Mouse (Mus musculus) megakaryocyte-erythroid progenitor cell, adult 5 weeks (primary cell): Measurements from ENCODE around the gene Ercc6l. TPM values are rescaled to one million over a fixed set of nuclear protein-coding genes. Genes with fewer than 3 reads are reported as not detected.

ENCODE experiments used
- polyA plus RNA-seq: library from polyadenylated mRNA; stranded (reverse); fragments of >175 nt; gene quantifications from 2 replicates; pipeline ENCODE4 v1.2.3, GENCODE M21; 2012

Ercc6l gene
- 0.49 and 1.2 TPM in 2 replicates for polyA plus RNA-seq

GRCm38 (mm10) chrX:102156618-102157422 lies at the start of gene Ercc6l:
Gene Ercc6l (minus strand): TSS chrX:102157091.

GRCm38 (mm10) chrX:102188712-102189497 lies 32.0 kb upstream of the Ercc6l start, which contains the start of gene Rps4x:
Gene Rps4x (minus strand): TSS chrX:102189394.

GRCm38 (mm10) chrX:102119042-102119864 lies 37.6 kb downstream of the Ercc6l start, which contains the start of gene Pin4:
Gene Pin4 (plus strand): TSS chrX:102119447.

Other genes with a start within 250 kb of the Ercc6l start
- 4.4 and 6.0 TPM in 2 replicates for gene Rtl5, start 85.8 kb downstream of the Ercc6l start, polyA plus RNA-seq
- gene Pin4, start 37.6 kb downstream of the Ercc6l start, polyA plus RNA-seq: 8.7 and 12.7 TPM in 2 replicates
- gene Rps4x, start 32.3 kb upstream of the Ercc6l start, polyA plus RNA-seq: 174 and 203 TPM in 2 replicates
- 0.14 and 0.53 TPM in 2 replicates for gene Cited1, start 95.1 kb upstream of the Ercc6l start, polyA plus RNA-seq